Mouse (Mus musculus): Measurements from ENCODE around the gene Otx2. TPM values are rescaled to one million over a fixed set of nuclear protein-coding genes. Genes with fewer than 3 reads are reported as not detected.
"Not testable (repeated sequence)": the region's sequence is repeated elsewhere in the genome, so short reads cannot be mapped to it uniquely, and the experiment has no call there.

Gene Otx2
- polyA plus RNA-seq, 1 experiment: not detected

DNA sequence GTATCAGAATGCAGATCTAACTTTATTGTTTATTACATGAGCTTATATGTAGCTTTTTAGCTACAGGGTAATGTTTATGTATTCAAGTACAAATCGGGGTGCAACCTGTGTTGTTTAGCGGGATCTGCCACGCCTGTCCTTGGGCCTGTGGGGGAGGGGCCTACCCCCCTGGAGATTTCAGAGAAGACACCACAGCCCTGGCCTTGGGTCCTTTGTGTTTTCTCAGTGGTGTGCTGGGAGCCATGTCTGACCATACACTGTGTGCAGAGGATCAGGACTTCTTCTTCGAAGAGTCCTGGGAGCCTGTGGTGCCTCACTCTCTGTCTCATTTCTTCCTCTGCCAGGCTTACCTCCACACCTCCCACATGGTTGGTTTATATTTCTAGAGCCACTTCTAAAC, 47.3 kb downstream of the Otx2 start:
- no peak for TF ChIP-seq POLR2A (IDR thresholded peaks at IDR 0.05; ENCODE audit: low read depth, low read length)
- TF ChIP-seq CTCF (conservative IDR thresholded peaks at IDR 0.05; ENCODE audit: insufficient read depth, insufficient read length, low read depth, low read length): no peak
- WGBS: 92% methylated on average over 4 of the region's 4 CpGs
- Histone ChIP-seq H3K27me3 (replicated peaks; ENCODE audit: control insufficient read depth, insufficient read depth, low read length) (no peaks in the 10 kb centered on the region), H3K27ac (ENCODE audit: insufficient read depth, low read depth, low read length) (no peak overlapping the region), H3K4me1 (ENCODE audit: control insufficient read depth, insufficient read depth, low read length) (no peaks in the 10 kb centered on the region), H3K4me3 (ENCODE audit: insufficient read depth, low read depth, low read length) (no peak overlapping the region), H3K36me3 (ENCODE audit: control insufficient read depth, insufficient read depth, low read length) (no peaks in the 10 kb centered on the region)
- no peak for DNase-seq

DNA sequence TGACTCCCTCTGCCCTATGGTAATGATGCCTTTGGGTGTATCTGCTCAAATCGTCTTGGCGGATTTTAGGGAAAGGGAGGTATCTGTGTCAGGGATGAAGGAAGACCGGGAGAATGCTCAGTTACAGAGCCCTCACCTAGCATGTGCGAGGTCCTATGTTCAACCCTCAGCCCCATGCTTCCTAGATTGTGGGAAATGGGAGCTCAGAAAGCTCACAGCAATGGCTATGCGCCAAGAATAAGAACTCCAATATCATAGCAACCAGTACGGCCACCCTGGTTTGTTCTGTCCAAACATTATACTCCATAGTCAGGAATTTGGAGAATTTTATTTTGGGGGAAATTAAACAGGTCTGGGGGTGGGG, 48.3 kb downstream of the Otx2 start:
- Histone ChIP-seq H3K4me1 (ENCODE audit: control insufficient read depth, insufficient read depth, low read length) (no peaks in the 10 kb centered on the region), H3K27me3 (replicated peaks; ENCODE audit: control insufficient read depth, insufficient read depth, low read length) (no peaks in the 10 kb centered on the region), H3K4me3 (ENCODE audit: insufficient read depth, low read depth, low read length) (no peak overlapping the region), H3K36me3 (ENCODE audit: control insufficient read depth, insufficient read depth, low read length) (no peaks in the 10 kb centered on the region), H3K27ac (ENCODE audit: insufficient read depth, low read depth, low read length) (no peak overlapping the region)
- 49% methylated on average over 6 of the region's 6 CpGs for WGBS
- no peak for DNase-seq
- TF ChIP-seq POLR2A (IDR thresholded peaks at IDR 0.05; ENCODE audit: low read depth, low read length) (no peak), CTCF (conservative IDR thresholded peaks at IDR 0.05; ENCODE audit: insufficient read depth, insufficient read length, low read depth, low read length) (no peak)

DNA sequence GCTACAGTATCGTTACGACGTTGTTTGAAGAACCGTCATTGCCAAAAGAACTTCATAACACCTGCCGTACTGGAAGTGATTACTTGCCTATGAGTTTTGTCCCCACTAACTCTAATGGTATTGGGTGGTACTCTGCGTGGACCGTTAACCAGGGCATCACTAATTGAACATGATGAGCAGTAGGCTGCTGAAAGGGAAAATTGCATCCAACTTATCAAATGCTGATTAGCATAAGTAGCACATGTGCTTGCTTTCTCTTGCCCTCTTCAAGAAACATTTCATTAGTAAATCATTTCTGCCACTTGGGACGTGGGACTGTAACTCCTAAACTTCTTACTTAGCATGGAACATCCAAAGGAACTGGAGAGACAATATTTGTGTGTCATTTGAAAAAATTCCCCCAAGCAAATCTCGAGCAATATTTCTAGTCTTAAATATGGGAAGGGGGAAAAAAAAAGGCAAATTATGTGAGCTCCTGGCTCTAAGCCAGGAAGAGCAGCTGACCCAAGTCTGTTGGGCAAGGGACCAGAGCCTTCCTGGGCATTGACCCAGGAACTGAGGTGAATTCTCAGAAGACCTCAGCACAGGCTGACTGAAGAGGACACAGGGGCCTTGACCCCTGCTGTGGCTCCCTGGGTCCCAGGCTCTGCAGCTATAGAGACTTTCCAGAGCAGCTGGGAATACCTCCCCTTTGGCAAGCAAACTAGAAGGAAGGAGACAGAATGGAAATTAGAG, 48.9 kb downstream of the Otx2 start:
- WGBS: 62% methylated on average over 9 of the region's 9 CpGs
- peak; percentile 86 for DNase-seq

DNA sequence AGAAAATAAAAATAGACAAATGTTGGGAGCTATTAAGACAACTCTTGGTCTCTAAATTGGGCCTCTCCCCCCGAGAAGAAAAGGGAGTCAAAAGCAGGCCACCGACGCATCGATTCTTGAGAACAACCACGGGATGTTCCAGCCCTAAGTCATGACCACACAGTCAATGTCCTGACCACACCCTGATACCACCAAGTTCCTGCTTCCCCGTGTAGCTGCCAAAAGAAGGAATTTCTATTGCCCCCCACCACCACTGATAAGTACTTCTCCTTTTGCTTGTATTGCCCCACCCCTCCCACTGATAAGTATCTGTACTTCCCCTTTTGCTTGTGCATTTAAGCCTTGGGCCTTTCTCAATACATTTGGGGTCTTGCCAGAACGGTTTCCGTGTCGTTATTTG, 50.9 kb downstream of the Otx2 start:
- 88% methylated on average over 9 of the region's 9 CpGs for WGBS
- not testable (repeated sequence) for H3K4me1 ChIP-seq (ENCODE audit: control insufficient read depth, insufficient read depth, low read length); H3K4me3 ChIP-seq (ENCODE audit: insufficient read depth, low read depth, low read length)

More for the DNA sequence above, 48.9 kb downstream of the Otx2 start:
- H3K27ac ChIP-seq (ENCODE audit: insufficient read depth, low read depth, low read length): no peak overlapping the region
- H3K36me3 ChIP-seq (ENCODE audit: control insufficient read depth, insufficient read depth, low read length): no peaks in the 10 kb centered on the region
- no peak overlapping the region for H3K4me3 ChIP-seq (ENCODE audit: insufficient read depth, low read depth, low read length)
- TF ChIP-seq POLR2A (IDR thresholded peaks at IDR 0.05; ENCODE audit: low read depth, low read length): no peak
- TF ChIP-seq CTCF (conservative IDR thresholded peaks at IDR 0.05; ENCODE audit: insufficient read depth, insufficient read length, low read depth, low read length): no peak
- no peaks in the 10 kb centered on the region for H3K4me1 ChIP-seq (ENCODE audit: control insufficient read depth, insufficient read depth, low read length)
- H3K27me3 ChIP-seq (replicated peaks; ENCODE audit: control insufficient read depth, insufficient read depth, low read length): no peaks in the 10 kb centered on the region

DNA sequence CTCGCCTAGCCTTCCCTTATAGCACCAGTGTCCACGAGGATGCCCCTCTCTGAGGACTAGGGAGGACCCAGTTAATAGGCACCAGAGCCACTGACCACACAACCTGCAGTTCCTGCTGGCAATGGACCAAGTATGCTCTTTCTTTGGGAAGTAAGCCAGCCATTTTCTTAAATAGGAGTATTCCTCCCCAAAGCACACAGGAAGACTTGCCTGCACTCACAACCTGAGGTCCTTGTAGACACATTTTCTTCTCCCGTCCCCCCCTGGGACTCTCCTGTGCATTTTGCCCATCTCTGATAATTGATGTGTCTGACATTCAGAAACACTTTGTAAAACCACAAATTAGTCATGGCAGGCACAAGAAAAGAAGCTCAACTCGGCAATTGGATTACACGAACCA, 57.3 kb downstream of the Otx2 start:
- DNase-seq: peak; percentile 13
- Histone ChIP-seq H3K27ac (ENCODE audit: insufficient read depth, low read depth, low read length) (no peak overlapping the region), H3K27me3 (replicated peaks; ENCODE audit: control insufficient read depth, insufficient read depth, low read length) (no peaks in the 10 kb centered on the region), H3K4me1 (ENCODE audit: control insufficient read depth, insufficient read depth, low read length) (no peaks in the 10 kb centered on the region), H3K4me3 (ENCODE audit: insufficient read depth, low read depth, low read length) (no peak overlapping the region), H3K36me3 (ENCODE audit: control insufficient read depth, insufficient read depth, low read length) (no peaks in the 10 kb centered on the region)
- no peak for TF ChIP-seq CTCF (conservative IDR thresholded peaks at IDR 0.05; ENCODE audit: insufficient read depth, insufficient read length, low read depth, low read length)
- TF ChIP-seq POLR2A (IDR thresholded peaks at IDR 0.05; ENCODE audit: low read depth, low read length): no peak
- 75% methylated on average over 5 of the region's 5 CpGs for WGBS

More for the DNA sequence above, 50.9 kb downstream of the Otx2 start:
- H3K36me3 ChIP-seq (ENCODE audit: control insufficient read depth, insufficient read depth, low read length); DNase-seq; H3K27ac ChIP-seq (ENCODE audit: insufficient read depth, low read depth, low read length); H3K27me3 ChIP-seq (replicated peaks; ENCODE audit: control insufficient read depth, insufficient read depth, low read length): not testable (repeated sequence)

DNA sequence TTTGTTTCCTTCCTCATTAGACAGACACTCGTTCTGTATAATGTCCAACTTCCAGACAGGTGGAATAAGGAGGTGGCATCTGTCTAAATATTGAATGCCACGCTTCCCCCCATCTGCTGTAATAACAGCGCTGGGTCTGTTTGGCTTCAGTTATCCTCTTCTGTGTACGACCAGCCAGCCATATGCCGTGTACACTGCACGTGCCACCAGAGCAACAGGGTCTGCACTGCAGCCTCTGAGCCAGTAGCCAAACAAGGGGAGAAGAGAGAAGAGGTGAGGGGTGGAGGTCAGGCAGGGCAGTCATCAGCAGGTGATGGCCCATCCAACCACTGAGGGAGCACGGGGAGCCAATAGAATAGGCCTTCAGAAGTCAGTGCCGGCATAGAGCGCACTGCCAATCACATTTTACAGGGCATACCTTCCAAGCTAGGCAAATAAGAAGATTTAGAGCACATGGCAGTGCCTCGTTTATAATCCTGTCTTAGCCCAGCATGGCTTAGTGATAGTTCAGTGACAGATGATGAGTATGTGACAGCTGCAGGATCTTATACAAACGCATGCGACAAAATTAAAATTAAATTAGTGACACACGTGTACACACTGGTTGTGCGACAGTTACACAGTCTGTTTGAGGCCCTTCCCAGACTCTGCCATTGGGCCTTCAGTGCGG, 64.8 kb downstream of the Otx2 start:
- H3K27me3 ChIP-seq (replicated peaks; ENCODE audit: control insufficient read depth, insufficient read depth, low read length): no peaks in the 10 kb centered on the region
- DNase-seq: no peak
- WGBS: 85% methylated on average over 15 of the region's 15 CpGs
- no peaks in the 10 kb centered on the region for H3K4me1 ChIP-seq (ENCODE audit: control insufficient read depth, insufficient read depth, low read length)
- no peak overlapping the region for H3K4me3 ChIP-seq (ENCODE audit: insufficient read depth, low read depth, low read length)
- H3K36me3 ChIP-seq (ENCODE audit: control insufficient read depth, insufficient read depth, low read length): no peaks in the 10 kb centered on the region
- no peak for TF ChIP-seq CTCF (conservative IDR thresholded peaks at IDR 0.05; ENCODE audit: insufficient read depth, insufficient read length, low read depth, low read length)
- no peak for TF ChIP-seq POLR2A (IDR thresholded peaks at IDR 0.05; ENCODE audit: low read depth, low read length)
- H3K27ac ChIP-seq (ENCODE audit: insufficient read depth, low read depth, low read length): no peak overlapping the region

Other genes starting within 250 kb of the Otx2 start
- gene Tmem260, start 227.7 kb downstream of the Otx2 start, polyA plus RNA-seq (2012; rRNA removed): 13.7 and 13.9 TPM in 2 replicates

All from kidney, adult 2 months (tissue).